Mouse (Mus musculus) heart, postnatal 0 days (tissue): ENCODE results near the gene Mylk.

Experiments used
- CTCF ChIP-seq: IDR thresholded peaks from 2 replicates; pipeline ENCODE4 v1.5.1; 2016; ENCODE audit warnings: antibody characterized with exemption, control low read depth, low read depth
- EP300 ChIP-seq: IDR thresholded peaks from 2 replicates; pipeline ENCODE4 v1.6.1; 2016; ENCODE audit warnings: antibody characterized with exemption, low read depth

- no peak for TF ChIP-seq CTCF
- no peak for TF ChIP-seq EP300
These were observed 241.3 kb downstream of the Mylk start for GRCm38 (mm10) chr16:34986211-34986825.
